Mouse (Mus musculus) lung, postnatal 0 days (tissue): ENCODE measurements around the gene Dusp11. TPM values are rescaled to one million over a fixed set of nuclear protein-coding genes. Genes with fewer than 3 reads are reported as not detected.
A peak's percentile ranks its signal among the peaks of the same experiment; 100 is the strongest.
"Not testable (repeated sequence)": the region's sequence is repeated elsewhere in the genome, so short reads cannot be mapped to it uniquely, and the experiment has no call there.

ENCODE experiments used
- ATAC-seq: fragments of 200-750 bp; cut with Nextera tagmentation; 2 replicates; pipeline ENCODE4 v1.8.0; 2017; ENCODE audit warnings: moderate library complexity
- DNase-seq: peaks from one replicate; pipeline ENCODE4 v3.0.0-alpha.2; 2016; ENCODE audit warnings: low spot score
- H3K27ac ChIP-seq: fragments of 300-500 bp; sonication (generic); 2 replicates; pipeline ENCODE4 v1.5.1; 2014; ENCODE audit warnings: antibody characterized with exemption, mild to moderate bottlenecking, low read length, mixed read lengths
- H3K27me3 ChIP-seq: fragments of 300-500 bp; sonication (generic); replicated peaks from 2 replicates; pipeline ENCODE4 v1.6.1; 2014; ENCODE audit warnings: low read length, mixed read lengths; ENCODE audit not compliant: insufficient read depth
- H3K36me3 ChIP-seq: fragments of 300-500 bp; sonication (generic); 2 replicates; pipeline ENCODE4 v1.6.1; 2014; ENCODE audit warnings: low read length, mixed read lengths; ENCODE audit not compliant: insufficient read depth
- H3K4me1 ChIP-seq: fragments of 300-500 bp; sonication (generic); 2 replicates; pipeline ENCODE4 v1.6.1; 2014; ENCODE audit warnings: antibody characterized with exemption, low read depth, low read length, mixed read lengths; ENCODE audit not compliant: insufficient read depth
- H3K4me2 ChIP-seq: fragments of 300-500 bp; sonication (generic); replicated peaks from 2 replicates; pipeline ENCODE4 v1.6.1; 2014; ENCODE audit warnings: low read depth, mild to moderate bottlenecking, low read length, moderate library complexity, mixed read lengths
- H3K4me3 ChIP-seq: fragments of 300-500 bp; sonication (generic); 2 replicates; pipeline ENCODE4 v1.5.1; 2014; ENCODE audit warnings: low read depth, low read length
- H3K9ac ChIP-seq: fragments of 300-500 bp; sonication (generic); replicated peaks from 2 replicates; pipeline ENCODE4 v1.6.1; 2014; ENCODE audit warnings: low read depth, mild to moderate bottlenecking
- H3K9me3 ChIP-seq: fragments of 300-500 bp; sonication (generic); 2 replicates; pipeline ENCODE4 v1.6.1; 2016; ENCODE audit warnings: low read length, mixed read lengths
- CTCF ChIP-seq: IDR thresholded peaks from 2 replicates; pipeline ENCODE4 v1.5.1; 2016; ENCODE audit warnings: antibody characterized with exemption, mild to moderate bottlenecking
- EP300 ChIP-seq: IDR thresholded peaks from 2 replicates; pipeline ENCODE4 v1.6.1; 2016; ENCODE audit warnings: antibody characterized with exemption, mild to moderate bottlenecking, control low read depth
- WGBS: fragments of 180-500 bp; shearing (Covaris S2); extraction: QIAGEN DNeasy Blood & Tissue Kit; methylation state at CpG from one replicate; pipeline ENCODE4 v1.1.7; 2014; 5-methylcytosine and 5-hydroxymethylcytosine counted together
- polyA plus RNA-seq: library from polyadenylated mRNA; unstranded; fragments of >200 nt; fragmentation: Nextera tagmentation; extraction: Ambion mirVana; gene quantifications from 2 replicates; pipeline ENCODE4 v1.2.1, GENCODE M21; 2015

Dusp11 gene
- polyA plus RNA-seq, 1 experiment from 2014 or later = 32.0 TPM

- Histone ChIP-seq H3K9ac (no peak overlapping the region), H3K4me3 (no peak overlapping the region), H3K9me3 (no peaks in the 10 kb centered on the region), H3K4me1 (peaks cover 4% of the 10 kb centered on the region; the same call in 1 of the 2 replicates), H3K27ac (no peak overlapping the region), H3K36me3 (no peaks in the 10 kb centered on the region), H3K27me3 (no peaks in the 10 kb centered on the region), H3K4me2 (no peak overlapping the region)
- no peak for DNase-seq
- 48% methylated on average over 2 of the region's 2 CpGs for WGBS
- TF ChIP-seq CTCF (no peak), EP300 (no peak)
- no peak for ATAC-seq
Observed at GRCm38 (mm10) chr6:85969889-85970288, 8.4 kb upstream of the Dusp11 start.

- Histone ChIP-seq H3K9me3 (no peaks in the 10 kb centered on the region), H3K4me3 (no peak overlapping the region), H3K27ac (no peak overlapping the region), H3K9ac (no peak overlapping the region), H3K4me2 (no peak overlapping the region), H3K27me3 (no peaks in the 10 kb centered on the region), H3K36me3 (no peaks in the 10 kb centered on the region), H3K4me1 (peaks cover 4% of the 10 kb centered on the region; the same call in 1 of the 2 replicates)
- WGBS = 82% methylated on average over 4 of the region's 4 CpGs
- no peak for TF ChIP-seq EP300
- peak; percentile 36 for TF ChIP-seq CTCF
- DNase-seq = no peak
- no peak for ATAC-seq
Observed at GRCm38 (mm10) chr6:85966686-85967085, 5.2 kb upstream of the Dusp11 start.

GRCm38 (mm10) chr6:85966081-85966480 lies 4.6 kb upstream of the Dusp11 start:
- not testable (repeated sequence) for H3K36me3 ChIP-seq, H3K27ac ChIP-seq, H3K4me3 ChIP-seq, H3K9me3 ChIP-seq, H3K27me3 ChIP-seq, DNase-seq, H3K4me1 ChIP-seq, ATAC-seq, H3K4me2 ChIP-seq, H3K9ac ChIP-seq
- WGBS = 14% methylated on average over 4 of the region's 6 CpGs

- Histone ChIP-seq H3K4me1 (0 out of 2 replicates have a peak, but pooled peaks cover 5% of the 10 kb centered on the region), H3K27ac (no peak overlapping the region), H3K27me3 (no peaks in the 10 kb centered on the region), H3K9me3 (no peaks in the 10 kb centered on the region), H3K36me3 (peaks cover 10% of the 10 kb centered on the region), H3K4me2 (no peak overlapping the region), H3K4me3 (no peak overlapping the region), H3K9ac (no peak overlapping the region)
- peak; percentile 82 for DNase-seq
- peak; percentile 34 for ATAC-seq
- 53% methylated on average over 3 of the region's 3 CpGs for WGBS
- TF ChIP-seq CTCF = no peak
- TF ChIP-seq EP300 = peak; percentile 78
Observed at GRCm38 (mm10) chr6:85957581-85957980, 3.9 kb downstream of the Dusp11 start.

- H3K9me3 ChIP-seq = no peaks in the 10 kb centered on the region
- ATAC-seq = no peak
- 90% methylated on average over 6 of the region's 6 CpGs for WGBS
- no peak overlapping the region for H3K4me3 ChIP-seq
- no peak for TF ChIP-seq CTCF
- no peak for TF ChIP-seq EP300
- no peak for DNase-seq
- H3K27me3 ChIP-seq = no peaks in the 10 kb centered on the region
- H3K4me2 ChIP-seq = no peak overlapping the region
- no peaks in the 10 kb centered on the region for H3K4me1 ChIP-seq
- no peak overlapping the region for H3K9ac ChIP-seq
- H3K36me3 ChIP-seq = peaks cover 56% of the 10 kb centered on the region
- H3K27ac ChIP-seq = no peak overlapping the region
Observed at GRCm38 (mm10) chr6:85948549-85948948, 12.9 kb downstream of the Dusp11 start.

GRCm38 (mm10) chr6:85942469-85942868 lies 19.0 kb downstream of the Dusp11 start:
- DNase-seq (no peak), ATAC-seq (no peak)
- no peak overlapping the region for H3K27ac ChIP-seq
- no peak overlapping the region for H3K4me3 ChIP-seq
- H3K9me3 ChIP-seq = no peaks in the 10 kb centered on the region
- no peak for TF ChIP-seq EP300
- no peaks in the 10 kb centered on the region; the same call in 1 of the 2 replicates for H3K4me1 ChIP-seq
- WGBS = 96% methylated on average over 3 of the region's 3 CpGs
- no peak overlapping the region for H3K9ac ChIP-seq
- peaks cover 30% of the 10 kb centered on the region; the same call in 1 of the 2 replicates for H3K36me3 ChIP-seq
- no peak overlapping the region for H3K4me2 ChIP-seq
- H3K27me3 ChIP-seq = no peaks in the 10 kb centered on the region

GRCm38 (mm10) chr6:85938701-85939100 lies 22.8 kb downstream of the Dusp11 start:
- WGBS = 67% methylated on average over 10 of the region's 10 CpGs
- no peak for DNase-seq

More at GRCm38 (mm10) chr6:85938701-85939100, 22.8 kb downstream of the Dusp11 start:
- no peak overlapping the region for H3K27ac ChIP-seq
- H3K4me2 ChIP-seq = no peak overlapping the region
- H3K4me3 ChIP-seq = no peak overlapping the region
- TF ChIP-seq EP300 (no peak), CTCF (no peak)
- H3K27me3 ChIP-seq = no peaks in the 10 kb centered on the region
- H3K4me1 ChIP-seq = no peaks in the 10 kb centered on the region; the same call in 1 of the 2 replicates
- no peak overlapping the region for H3K9ac ChIP-seq
- H3K36me3 ChIP-seq = peaks cover 2% of the 10 kb centered on the region; the same call in 1 of the 2 replicates
- ATAC-seq = no peak
- H3K9me3 ChIP-seq = no peaks in the 10 kb centered on the region
